Mouse (Mus musculus) hindbrain, embryonic 12.5 days (tissue): ENCODE measurements at regions not wholly inside any gene's neighbourhood (a gene's known extent, or its start where the extent isn't known, plus 50 kb on each side); places are given as distances from the start of the nearest gene placed in this dataset.
A peak's percentile ranks its signal among the peaks of the same experiment; 100 is the strongest.

Experiments
- ATAC-seq: fragments of 200-750 bp; cut with Nextera tagmentation; 2 replicates; pipeline ENCODE4 v1.8.0; 2017; ENCODE audit warnings: moderate TSS enrichment; ENCODE audit not compliant: low FRiP score
- H3K27ac ChIP-seq: fragments of 300-500 bp; sonication (generic); 2 replicates; pipeline ENCODE4 v1.5.1; 2016; ENCODE audit warnings: mild to moderate bottlenecking
- H3K27me3 ChIP-seq: fragments of 300-500 bp; sonication (generic); 2 replicates; pipeline ENCODE4 v1.6.1; 2016; ENCODE audit warnings: mild to moderate bottlenecking
- H3K36me3 ChIP-seq: fragments of 300-500 bp; sonication (generic); 2 replicates; pipeline ENCODE4 v1.6.1; 2016; ENCODE audit warnings: mild to moderate bottlenecking
- H3K4me1 ChIP-seq: fragments of 300-500 bp; sonication (generic); 2 replicates; pipeline ENCODE4 v1.6.1; 2016
- H3K4me2 ChIP-seq: fragments of 300-500 bp; sonication (generic); replicated peaks from 2 replicates; pipeline ENCODE4 v1.6.1; 2016; ENCODE audit warnings: mild to moderate bottlenecking
- H3K4me3 ChIP-seq: fragments of 300-500 bp; sonication (generic); 2 replicates; pipeline ENCODE4 v1.5.1; 2016; ENCODE audit warnings: mild to moderate bottlenecking
- H3K9ac ChIP-seq: fragments of 300-500 bp; sonication (generic); 2 replicates; pipeline ENCODE4 v1.6.1; 2016; ENCODE audit warnings: mild to moderate bottlenecking, moderate library complexity
- H3K9me3 ChIP-seq: fragments of 300-500 bp; sonication (generic); replicated peaks from 2 replicates; pipeline ENCODE4 v1.6.1; 2016; ENCODE audit warnings: mild to moderate bottlenecking
- WGBS: fragments of 180-500 bp; shearing (Covaris S2); methylation state at CpG from one replicate; pipeline ENCODE4 v1.1.7; 2016; 5-methylcytosine and 5-hydroxymethylcytosine counted together

- no peaks in the 10 kb centered on the region for H3K36me3 ChIP-seq
- no peak overlapping the region for H3K9ac ChIP-seq
- 0 out of 2 replicates have a peak, but pooled peaks cover 3% of the 10 kb centered on the region for H3K27me3 ChIP-seq
- WGBS = 82% methylated on average over 5 of the region's 5 CpGs
- H3K4me3 ChIP-seq = no peak overlapping the region
- peaks cover 5% of the 10 kb centered on the region for H3K9me3 ChIP-seq
- no peak overlapping the region for H3K4me2 ChIP-seq
- no peak for ATAC-seq
- peaks cover 19% of the 10 kb centered on the region for H3K4me1 ChIP-seq
- H3K27ac ChIP-seq = no peak overlapping the region
Observed at GRCm38 (mm10) chr12:109521199-109521780, 68.7 kb downstream of the Dlk1 start.

GRCm38 (mm10) chr12:109520414-109520813 is 67.8 kb downstream of the Dlk1 start:
- peaks cover 19% of the 10 kb centered on the region for H3K4me1 ChIP-seq
- H3K9me3 ChIP-seq = no peaks in the 10 kb centered on the region
- no peak overlapping the region for H3K9ac ChIP-seq
- 0 out of 2 replicates have a peak, but pooled peaks cover 2% of the 10 kb centered on the region for H3K27me3 ChIP-seq
- H3K4me3 ChIP-seq = no peak overlapping the region
- no peak for ATAC-seq
- H3K36me3 ChIP-seq = no peaks in the 10 kb centered on the region
- no peak overlapping the region for H3K27ac ChIP-seq
- 33% methylated on average over 8 of the region's 8 CpGs for WGBS
- no peak overlapping the region for H3K4me2 ChIP-seq

- Histone ChIP-seq H3K36me3 (no peaks in the 10 kb centered on the region), H3K4me3 (no peak overlapping the region), H3K27me3 (0 out of 2 replicates have a peak, but pooled peaks cover 2% of the 10 kb centered on the region), H3K9ac (no peak overlapping the region), H3K9me3 (no peaks in the 10 kb centered on the region), H3K27ac (no peak overlapping the region), H3K4me2 (no peak overlapping the region), H3K4me1 (peaks cover 19% of the 10 kb centered on the region)
- no peak for ATAC-seq
- 51% methylated on average over 5 of the region's 5 CpGs for WGBS
Observed at GRCm38 (mm10) chr12:109519838-109520237, 67.2 kb downstream of the Dlk1 start.

GRCm38 (mm10) chr12:109518413-109519021 is 65.9 kb downstream of the Dlk1 start:
- H3K9ac ChIP-seq = no peak overlapping the region
- H3K4me3 ChIP-seq = no peak overlapping the region
- H3K27me3 ChIP-seq = 0 out of 2 replicates have a peak, but pooled peaks cover 3% of the 10 kb centered on the region
- ATAC-seq = no peak
- no peak overlapping the region for H3K4me2 ChIP-seq
- 17% methylated on average over 7 of the region's 7 CpGs for WGBS
- H3K27ac ChIP-seq = peak overlapping the region; percentile 23; the same call in 1 of the 2 replicates
- H3K36me3 ChIP-seq = no peaks in the 10 kb centered on the region
- H3K4me1 ChIP-seq = peaks cover 19% of the 10 kb centered on the region
- H3K9me3 ChIP-seq = no peaks in the 10 kb centered on the region

GRCm38 (mm10) chr12:109517764-109518163 is 65.1 kb downstream of the Dlk1 start:
- 0 out of 2 replicates have a peak, but pooled peaks cover 7% of the 10 kb centered on the region for H3K27me3 ChIP-seq
- peak overlapping the region; percentile 23; the same call in 1 of the 2 replicates for H3K27ac ChIP-seq
- WGBS = 63% methylated on average over 7 of the region's 7 CpGs
- H3K4me1 ChIP-seq = peaks cover 20% of the 10 kb centered on the region
- no peak overlapping the region for H3K4me2 ChIP-seq
- no peaks in the 10 kb centered on the region for H3K36me3 ChIP-seq
- no peak overlapping the region for H3K9ac ChIP-seq
- ATAC-seq = no peak
- H3K9me3 ChIP-seq = no peaks in the 10 kb centered on the region
- H3K4me3 ChIP-seq = no peak overlapping the region

- Histone ChIP-seq H3K27me3 (peaks cover 5% of the 10 kb centered on the region; the same call in 1 of the 2 replicates), H3K9me3 (no peaks in the 10 kb centered on the region), H3K36me3 (no peaks in the 10 kb centered on the region), H3K4me2 (no peak overlapping the region), H3K4me3 (no peak overlapping the region), H3K27ac (no peak overlapping the region), H3K9ac (no peak overlapping the region), H3K4me1 (peaks cover 27% of the 10 kb centered on the region)
- 37% methylated on average over 4 of the region's 4 CpGs for WGBS
- no peak for ATAC-seq
Observed at GRCm38 (mm10) chr12:109516961-109517360, 64.3 kb downstream of the Dlk1 start.

- 76% methylated on average over 9 of the region's 9 CpGs for WGBS
- H3K27ac ChIP-seq = no peak overlapping the region
- no peaks in the 10 kb centered on the region for H3K9me3 ChIP-seq
Observed at GRCm38 (mm10) chr12:109514292-109514818, 61.7 kb downstream of the Dlk1 start.

More at GRCm38 (mm10) chr12:109514292-109514818, 61.7 kb downstream of the Dlk1 start:
- Histone ChIP-seq H3K27me3 (peaks cover 4% of the 10 kb centered on the region; the same call in 1 of the 2 replicates), H3K9ac (no peak overlapping the region), H3K4me3 (no peak overlapping the region), H3K36me3 (no peaks in the 10 kb centered on the region), H3K4me1 (peaks cover 27% of the 10 kb centered on the region), H3K4me2 (no peak overlapping the region)
- ATAC-seq = no peak
